Mouse (Mus musculus) layer of hippocampus, adult 18-20 months (tissue): ENCODE measurements around the gene Exoc4. TPM values are rescaled to one million over a fixed set of nuclear protein-coding genes. Genes with fewer than 3 reads are reported as not detected.
A peak's percentile ranks its signal among the peaks of the same experiment; 100 is the strongest.

ENCODE experiments used
- DNase-seq, 2 experiments: peaks; one replicate each; pipeline ENCODE4 v3.0.0; 2022; ENCODE audit warnings: low spot score in 2 of 2
- total RNA-seq, 2 experiments: library from RNA; stranded (reverse); gene quantifications; 2 replicates each; pipeline ENCODE4 v1.2.3; 2021

Exoc4 gene
- total RNA-seq, 2 experiments from 2014 or later, result 82.7 to 87.8 TPM

- no peak for DNase-seq
Measured at GRCm38 (mm10) chr6:33305996-33306395, 57.1 kb downstream of the Exoc4 start.

- no peak for DNase-seq
Measured at GRCm38 (mm10) chr6:33308646-33309045, 59.8 kb downstream of the Exoc4 start.

- DNase-seq, result no peak
Measured at GRCm38 (mm10) chr6:33310486-33310885, 61.6 kb downstream of the Exoc4 start.

- DNase-seq, result no peak
Measured at GRCm38 (mm10) chr6:33322849-33323248, 74.0 kb downstream of the Exoc4 start.

- DNase-seq, result no peak
Measured at GRCm38 (mm10) chr6:33323386-33323785, 74.5 kb downstream of the Exoc4 start.

- DNase-seq, result no peak
Measured at GRCm38 (mm10) chr6:33328326-33328725, 79.4 kb downstream of the Exoc4 start.

GRCm38 (mm10) chr6:33347088-33347775 lies 98.3 kb downstream of the Exoc4 start:
- no peak for DNase-seq

GRCm38 (mm10) chr6:33361613-33362012 lies 112.7 kb downstream of the Exoc4 start:
- DNase-seq, result peak; percentile 16 to 34

GRCm38 (mm10) chr6:33380517-33380916 lies 131.6 kb downstream of the Exoc4 start:
- DNase-seq, result no peak

- no peak for DNase-seq
Measured at GRCm38 (mm10) chr6:33382176-33382575, 133.3 kb downstream of the Exoc4 start.

GRCm38 (mm10) chr6:33392020-33392419 lies 143.1 kb downstream of the Exoc4 start:
- DNase-seq, result no peak

- DNase-seq, result no peak
Measured at GRCm38 (mm10) chr6:33399491-33399890, 150.6 kb downstream of the Exoc4 start.

GRCm38 (mm10) chr6:33401161-33401560 lies 152.3 kb downstream of the Exoc4 start:
- DNase-seq, result no peak

- peak in 1 of 2 experiments; percentile 31 for DNase-seq
Measured at GRCm38 (mm10) chr6:33405562-33406275, 156.8 kb downstream of the Exoc4 start.

GRCm38 (mm10) chr6:33409586-33409985 lies 160.7 kb downstream of the Exoc4 start:
- DNase-seq, result no peak

- DNase-seq, result no peak
Measured at GRCm38 (mm10) chr6:33425007-33425406, 176.1 kb downstream of the Exoc4 start.

- DNase-seq, result no peak
Measured at GRCm38 (mm10) chr6:33431207-33431787, 182.4 kb downstream of the Exoc4 start.

- no peak for DNase-seq
Measured at GRCm38 (mm10) chr6:33440508-33440907, 191.6 kb downstream of the Exoc4 start.

- DNase-seq, result peak in 1 of 2 experiments; percentile 51
Measured at GRCm38 (mm10) chr6:33453810-33454209, 204.9 kb downstream of the Exoc4 start.

- no peak for DNase-seq
Measured at GRCm38 (mm10) chr6:33454354-33454753, 205.5 kb downstream of the Exoc4 start.

- DNase-seq, result no peak
Measured at GRCm38 (mm10) chr6:33455238-33455637, 206.4 kb downstream of the Exoc4 start.

GRCm38 (mm10) chr6:33464862-33465261 lies 216.0 kb downstream of the Exoc4 start:
- DNase-seq, result no peak
